Comparison of ENCODE assay signal across 8 mouse cellular contexts in genomic region chr19:5058801-5059771, GRCm38 (mm10). TPM values are rescaled to one million over a fixed set of nuclear protein-coding genes. Genes with fewer than 3 reads are reported as not detected.
DNase-seq lines count a peak whose midpoint lies in the region; ATAC-seq and TF ChIP-seq lines count a peak whose summit lies in the region.

No protein-coding gene starts in this region.

- H3K4me2 ChIP-seq in heart, embryonic 13.5 days: 0 out of 2 replicates have a peak overlapping the region, but pooled peaks have one; percentile 18
- H3K4me2 ChIP-seq in limb, embryonic 14.5 days (replicated peaks; ENCODE audit: low read depth, low read length, severe bottlenecking): no peak overlapping the region
- peak overlapping the region; percentile 16; the same call in 1 of the 2 replicates for H3K4me2 ChIP-seq in stomach, embryonic 15.5 days

- no peaks in the 10 kb centered on the region for H3K9me3 ChIP-seq in E14TG2a.4 (ENCODE audit: low read length)
- H3K9me3 ChIP-seq in heart, embryonic 13.5 days: no peaks in the 10 kb centered on the region
- no peaks in the 10 kb centered on the region for H3K9me3 ChIP-seq in limb, embryonic 14.5 days (ENCODE audit: control insufficient read depth, low read length)
- H3K9me3 ChIP-seq in stomach, embryonic 15.5 days: no peaks in the 10 kb centered on the region

- no peak for TF ChIP-seq CTCF in E14TG2a.4 (conservative IDR thresholded peaks at IDR 0.05; ENCODE audit: low read length)

- 15% methylated on average over 10 of the region's 10 CpGs for WGBS in heart, embryonic 13.5 days
- WGBS in limb, embryonic 14.5 days: 22% methylated on average over 10 of the region's 10 CpGs
- WGBS in stomach, embryonic 15.5 days: 13% methylated on average over 10 of the region's 10 CpGs

- peak overlapping the region; percentile 66 for H3K27ac ChIP-seq in heart, embryonic 13.5 days (replicated peaks)
- no peak overlapping the region for H3K27ac ChIP-seq in limb, embryonic 14.5 days (replicated peaks; ENCODE audit: low read depth, low read length)
- H3K27ac ChIP-seq in stomach, embryonic 15.5 days: peak overlapping the region; percentile 80

- peaks cover 79% of the 10 kb centered on the region for H3K4me1 ChIP-seq in E14TG2a.4 (replicated peaks; ENCODE audit: low read depth, low read length)
- H3K4me1 ChIP-seq in heart, embryonic 13.5 days: peaks cover 44% of the 10 kb centered on the region
- H3K4me1 ChIP-seq in limb, embryonic 14.5 days (ENCODE audit: control insufficient read depth, insufficient read depth, low read length): peaks cover 33% of the 10 kb centered on the region
- H3K4me1 ChIP-seq in stomach, embryonic 15.5 days: peaks cover 45% of the 10 kb centered on the region

- H3K4me3 ChIP-seq in E14TG2a.4 (replicated peaks; ENCODE audit: low read length): peak overlapping the region; percentile 61
- no peak overlapping the region for H3K4me3 ChIP-seq in heart, embryonic 13.5 days
- H3K4me3 ChIP-seq in limb, embryonic 14.5 days (replicated peaks; ENCODE audit: low read length): no peak overlapping the region
- H3K4me3 ChIP-seq in stomach, embryonic 15.5 days (replicated peaks): no peak overlapping the region

- H3K27me3 ChIP-seq in E14TG2a.4 (ENCODE audit: insufficient read depth, low read length): peaks cover 6% of the 10 kb centered on the region; the same call in 1 of the 2 replicates
- H3K27me3 ChIP-seq in heart, embryonic 13.5 days (replicated peaks): peaks cover 12% of the 10 kb centered on the region; the same call in 1 of the 2 replicates
- no peaks in the 10 kb centered on the region for H3K27me3 ChIP-seq in limb, embryonic 14.5 days (ENCODE audit: control insufficient read depth, insufficient read depth, low read length)
- H3K27me3 ChIP-seq in stomach, embryonic 15.5 days (replicated peaks): no peaks in the 10 kb centered on the region

- ATAC-seq in heart, embryonic 13.5 days (ENCODE audit: extremely low read depth, insufficient number of reproducible peaks, low FRiP score, low TSS enrichment): no peak
- no peak for ATAC-seq in limb, embryonic 14.5 days (ENCODE audit: low FRiP score, low read depth)
- ATAC-seq in stomach, embryonic 15.5 days (ENCODE audit: insufficient read depth, low FRiP score, low read depth): peak; percentile 29; the same call in 1 of the 2 replicates

- TF ChIP-seq POLR2A in limb, embryonic 14.5 days (IDR thresholded peaks at IDR 0.05; ENCODE audit: borderline replicate concordance, extremely low read depth, insufficient read depth, insufficient read length): no peak

- peak; percentile 76 for DNase-seq in 3T3-L1 (ENCODE audit: low read depth, low spot score)
- no peak for DNase-seq in limb, embryonic 14.5 days (ENCODE audit: low spot score)
- no peak for DNase-seq in urinary bladder, postnatal 10 days (ENCODE audit: low spot score)
- DNase-seq in gastrocnemius, postnatal 4 days (ENCODE audit: low spot score in 2 of 2): no peak
- DNase-seq in T-cell, adult 2 months (ENCODE audit: low spot score): no peak

- H3K9ac ChIP-seq in heart, embryonic 13.5 days: peak overlapping the region; percentile 58
- 0 out of 2 replicates have a peak overlapping the region, but pooled peaks have one; percentile 16 for H3K9ac ChIP-seq in limb, embryonic 14.5 days (ENCODE audit: low read depth, low read length, severe bottlenecking)
- no peak overlapping the region; the same call in 1 of the 2 replicates for H3K9ac ChIP-seq in stomach, embryonic 15.5 days

- peaks cover 17% of the 10 kb centered on the region for H3K36me3 ChIP-seq in E14TG2a.4 (ENCODE audit: insufficient read depth, low read length)
- H3K36me3 ChIP-seq in heart, embryonic 13.5 days: 0 out of 2 replicates have a peak, but pooled peaks cover 5% of the 10 kb centered on the region
- no peaks in the 10 kb centered on the region for H3K36me3 ChIP-seq in limb, embryonic 14.5 days (ENCODE audit: control insufficient read depth, insufficient read depth, low read length)
- no peaks in the 10 kb centered on the region for H3K36me3 ChIP-seq in stomach, embryonic 15.5 days

RNA-seq across cellular contexts. Expression of gene Cd248, which starts 8.8 kb away (rescaled TPM):
- polyA plus RNA-seq in heart, embryonic 13.5 days (2015; fragmentation: Nextera tagmentation; extraction: Ambion mirVana): 17.7 and 23.6 TPM in 2 replicates
- 97.5 and 115 TPM in 2 replicates for polyA plus RNA-seq in limb, embryonic 14.5 days (2012; rRNA removed)
- 123 and 127 TPM in 2 replicates for polyA plus RNA-seq in limb, embryonic 14.5 days (2014; fragmentation: Nextera tagmentation; extraction: Ambion mirVana)
- polyA plus RNA-seq in stomach, embryonic 15.5 days (2015; fragmentation: Nextera tagmentation; extraction: Ambion mirVana): 58.4 and 68.3 TPM in 2 replicates
- 100 to 1,000 TPM; 108 to 113 TPM for total RNA-seq in gastrocnemius, postnatal 4 days (2021)

RNA-seq across cellular contexts. Expression of gene Rin1, which starts 8.8 kb away (rescaled TPM):
- 2.4 and 3.5 TPM in 2 replicates for polyA plus RNA-seq in heart, embryonic 13.5 days (2015; fragmentation: Nextera tagmentation; extraction: Ambion mirVana)
- 4.9 and 6.1 TPM in 2 replicates for polyA plus RNA-seq in limb, embryonic 14.5 days (2012; rRNA removed)
- polyA plus RNA-seq in limb, embryonic 14.5 days (2014; fragmentation: Nextera tagmentation; extraction: Ambion mirVana): 2.5 and 2.6 TPM in 2 replicates
- 2.3 and 3.6 TPM in 2 replicates for polyA plus RNA-seq in stomach, embryonic 15.5 days (2015; fragmentation: Nextera tagmentation; extraction: Ambion mirVana)
- 1 to 10 TPM; 3.4 to 3.5 TPM for total RNA-seq in gastrocnemius, postnatal 4 days (2021)

RNA-seq across cellular contexts. Expression of gene Brms1, which starts 17.9 kb away (rescaled TPM):
- polyA plus RNA-seq in heart, embryonic 13.5 days (2015; fragmentation: Nextera tagmentation; extraction: Ambion mirVana): 29.5 and 33.5 TPM in 2 replicates
- 30.2 TPM in 2 replicates for polyA plus RNA-seq in limb, embryonic 14.5 days (2012; rRNA removed)
- 38.1 and 38.9 TPM in 2 replicates for polyA plus RNA-seq in limb, embryonic 14.5 days (2014; fragmentation: Nextera tagmentation; extraction: Ambion mirVana)
- polyA plus RNA-seq in stomach, embryonic 15.5 days (2015; fragmentation: Nextera tagmentation; extraction: Ambion mirVana): 39.5 and 39.9 TPM in 2 replicates
- 10 to 100 TPM; 18.3 to 19.6 TPM for total RNA-seq in gastrocnemius, postnatal 4 days (2021)

RNA-seq across cellular contexts. Expression of gene AC124502.3, which starts 20.4 kb away (rescaled TPM):
- 1.4 and 1.7 TPM in 2 replicates for polyA plus RNA-seq in heart, embryonic 13.5 days (2015; fragmentation: Nextera tagmentation; extraction: Ambion mirVana)
- polyA plus RNA-seq in limb, embryonic 14.5 days (2012; rRNA removed): 1.3 and 2.5 TPM in 2 replicates
- 0.84 and 1.7 TPM in 2 replicates for polyA plus RNA-seq in limb, embryonic 14.5 days (2014; fragmentation: Nextera tagmentation; extraction: Ambion mirVana)
- 2.2 and 2.3 TPM in 2 replicates for polyA plus RNA-seq in stomach, embryonic 15.5 days (2015; fragmentation: Nextera tagmentation; extraction: Ambion mirVana)
- under 1 TPM in 1 of 2 experiments, not detected in 1; 0.29 TPM for total RNA-seq in gastrocnemius, postnatal 4 days (2021)

RNA-seq across cellular contexts. Expression of gene B4gat1, which starts 20.5 kb away (rescaled TPM):
- polyA plus RNA-seq in heart, embryonic 13.5 days (2015; fragmentation: Nextera tagmentation; extraction: Ambion mirVana): 41.4 and 49.5 TPM in 2 replicates
- polyA plus RNA-seq in limb, embryonic 14.5 days (2012; rRNA removed): 31.3 and 46.6 TPM in 2 replicates
- 43.7 and 45.2 TPM in 2 replicates for polyA plus RNA-seq in limb, embryonic 14.5 days (2014; fragmentation: Nextera tagmentation; extraction: Ambion mirVana)
- polyA plus RNA-seq in stomach, embryonic 15.5 days (2015; fragmentation: Nextera tagmentation; extraction: Ambion mirVana): 38.7 and 42.1 TPM in 2 replicates
- 10 to 100 TPM; 28.5 to 31.4 TPM for total RNA-seq in gastrocnemius, postnatal 4 days (2021)
